Mouse (Mus musculus): Measurements from ENCODE around the gene Osbp2. TPM values are rescaled to one million over a fixed set of nuclear protein-coding genes. Genes with fewer than 3 reads are reported as not detected.

Gene Osbp2
- polyA plus RNA-seq, 1 experiment: 0.52 TPM

DNA sequence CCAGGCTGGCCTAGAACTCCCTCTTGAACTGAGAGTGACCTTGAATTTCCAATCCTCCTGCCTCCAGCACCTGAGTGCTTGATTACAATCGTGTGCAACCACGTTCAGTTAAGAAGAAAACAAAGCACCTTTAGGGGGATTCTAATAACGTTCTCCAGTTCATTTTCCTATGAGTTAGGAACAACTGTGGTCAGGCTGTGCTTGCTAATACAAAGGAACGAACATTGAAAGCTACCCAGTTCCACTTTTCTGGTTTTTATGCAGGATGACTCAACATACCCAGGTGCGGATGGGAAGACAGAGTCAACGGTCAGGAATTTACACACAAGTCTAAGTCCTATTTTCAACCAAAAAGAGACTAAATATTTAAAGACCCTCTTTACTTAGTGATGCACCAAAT is 30.3 kb upstream of the Osbp2 start:
- no peaks in the 10 kb centered on the region for H3K36me3 ChIP-seq (ENCODE audit: control insufficient read depth, insufficient read depth, low read length)
- H3K27ac ChIP-seq (ENCODE audit: insufficient read depth, low read depth, low read length): no peak overlapping the region
- H3K27me3 ChIP-seq (ENCODE audit: control insufficient read depth, insufficient read depth, low read length): no peaks in the 10 kb centered on the region
- no peak overlapping the region for H3K4me3 ChIP-seq (ENCODE audit: low read depth, low read length)
- 81% methylated on average over 6 of the region's 6 CpGs for WGBS
- TF ChIP-seq POLR2A (IDR thresholded peaks at IDR 0.05; ENCODE audit: low read depth, low read length) (no peak), CTCF (IDR thresholded peaks at IDR 0.05; ENCODE audit: extremely low read depth, insufficient read length, insufficient replicate concordance, low read depth, low read length) (no peak)
- no peaks in the 10 kb centered on the region for H3K4me1 ChIP-seq (ENCODE audit: control insufficient read depth, insufficient read depth, insufficient read length, low read length)

DNA sequence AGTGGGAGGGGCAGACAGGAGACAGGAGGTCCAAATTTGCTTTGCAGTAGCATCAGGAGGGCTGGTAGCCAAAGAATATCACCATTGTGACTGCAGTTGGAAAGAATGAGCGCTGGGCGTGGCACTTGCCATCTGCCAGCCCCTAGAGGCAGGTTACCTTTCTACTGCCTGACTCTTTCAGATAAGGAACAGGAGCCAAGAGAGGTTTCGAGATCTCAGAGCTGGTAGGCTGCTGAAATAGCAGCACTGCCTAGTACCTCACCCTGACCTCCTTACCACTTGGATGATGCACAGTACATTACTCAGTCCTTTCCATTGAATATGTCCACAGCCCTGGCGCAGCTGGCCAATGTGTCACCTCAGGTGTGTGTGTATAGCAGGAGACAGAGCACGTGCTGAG is 23.6 kb upstream of the Osbp2 start:
- Histone ChIP-seq H3K27me3 (ENCODE audit: control insufficient read depth, insufficient read depth, low read length) (no peaks in the 10 kb centered on the region; the same call in 1 of the 2 replicates), H3K4me3 (ENCODE audit: low read depth, low read length) (no peak overlapping the region), H3K4me1 (ENCODE audit: control insufficient read depth, insufficient read depth, insufficient read length, low read length) (no peaks in the 10 kb centered on the region), H3K36me3 (ENCODE audit: control insufficient read depth, insufficient read depth, low read length) (no peaks in the 10 kb centered on the region), H3K27ac (ENCODE audit: insufficient read depth, low read depth, low read length) (no peak overlapping the region)
- 25% methylated on average over 5 of the region's 5 CpGs for WGBS
- TF ChIP-seq POLR2A (IDR thresholded peaks at IDR 0.05; ENCODE audit: low read depth, low read length) (no peak), CTCF (IDR thresholded peaks at IDR 0.05; ENCODE audit: extremely low read depth, insufficient read length, insufficient replicate concordance, low read depth, low read length) (no peak)

DNA sequence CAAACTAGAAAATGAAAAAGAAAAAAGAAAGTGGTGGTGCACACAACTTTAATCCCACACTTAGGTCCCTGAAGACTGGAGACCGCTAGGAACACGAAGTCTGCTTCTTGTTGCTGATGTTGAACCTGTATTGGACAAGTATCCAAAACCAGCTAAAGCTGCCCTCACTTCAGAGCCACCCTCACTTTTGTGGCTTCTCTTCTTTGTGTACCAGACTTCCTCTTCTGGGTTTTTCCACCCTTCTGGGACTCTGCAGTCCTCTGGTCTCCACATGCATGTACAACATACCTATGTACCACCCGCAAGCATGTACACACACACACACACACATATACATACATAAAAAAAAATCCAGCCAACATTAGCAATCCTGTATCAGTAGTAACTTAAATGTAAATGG is 20.0 kb upstream of the Osbp2 start:
- H3K27ac ChIP-seq (ENCODE audit: insufficient read depth, low read depth, low read length): no peak overlapping the region
- no peaks in the 10 kb centered on the region for H3K36me3 ChIP-seq (ENCODE audit: control insufficient read depth, insufficient read depth, low read length)
- H3K4me3 ChIP-seq (ENCODE audit: low read depth, low read length): no peak overlapping the region
- H3K27me3 ChIP-seq (ENCODE audit: control insufficient read depth, insufficient read depth, low read length): peaks cover 2% of the 10 kb centered on the region; the same call in 1 of the 2 replicates
- H3K4me1 ChIP-seq (ENCODE audit: control insufficient read depth, insufficient read depth, insufficient read length, low read length): no peaks in the 10 kb centered on the region
- TF ChIP-seq POLR2A (IDR thresholded peaks at IDR 0.05; ENCODE audit: low read depth, low read length): no peak
- TF ChIP-seq CTCF (IDR thresholded peaks at IDR 0.05; ENCODE audit: extremely low read depth, insufficient read length, insufficient replicate concordance, low read depth, low read length): no peak
- WGBS: 83% methylated on average over 3 of the region's 3 CpGs

DNA sequence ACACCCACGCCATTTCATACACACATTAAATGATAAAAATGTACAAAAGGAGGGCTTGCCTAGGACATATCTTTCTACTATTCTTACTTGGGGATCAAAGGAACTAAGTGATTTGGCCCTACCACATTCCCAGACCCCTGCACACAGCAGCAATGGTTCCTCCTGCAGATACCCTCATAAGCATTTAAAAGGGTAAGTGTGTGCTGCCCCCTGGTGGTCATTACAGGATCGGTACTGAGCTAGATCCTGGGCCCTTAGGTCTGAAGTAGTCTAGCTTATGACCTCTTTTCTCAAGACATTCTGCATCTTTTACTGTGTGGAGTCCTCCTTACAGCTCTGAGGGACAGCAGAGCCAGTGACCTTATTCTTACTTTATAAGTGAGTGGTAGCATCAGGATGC is 16.1 kb upstream of the Osbp2 start:
- no peak for TF ChIP-seq POLR2A (IDR thresholded peaks at IDR 0.05; ENCODE audit: low read depth, low read length)
- peak; percentile 59; the same call in 1 of the 2 replicates for TF ChIP-seq CTCF (IDR thresholded peaks at IDR 0.05; ENCODE audit: extremely low read depth, insufficient read length, insufficient replicate concordance, low read depth, low read length)
- H3K4me1 ChIP-seq (ENCODE audit: control insufficient read depth, insufficient read depth, insufficient read length, low read length): no peaks in the 10 kb centered on the region
- no peak overlapping the region for H3K4me3 ChIP-seq (ENCODE audit: low read depth, low read length)
- H3K27ac ChIP-seq (ENCODE audit: insufficient read depth, low read depth, low read length): no peak overlapping the region
- WGBS: 43% methylated on average over 2 of the region's 2 CpGs
- peaks cover 2% of the 10 kb centered on the region; the same call in 1 of the 2 replicates for H3K27me3 ChIP-seq (ENCODE audit: control insufficient read depth, insufficient read depth, low read length)
- no peaks in the 10 kb centered on the region for H3K36me3 ChIP-seq (ENCODE audit: control insufficient read depth, insufficient read depth, low read length)

DNA sequence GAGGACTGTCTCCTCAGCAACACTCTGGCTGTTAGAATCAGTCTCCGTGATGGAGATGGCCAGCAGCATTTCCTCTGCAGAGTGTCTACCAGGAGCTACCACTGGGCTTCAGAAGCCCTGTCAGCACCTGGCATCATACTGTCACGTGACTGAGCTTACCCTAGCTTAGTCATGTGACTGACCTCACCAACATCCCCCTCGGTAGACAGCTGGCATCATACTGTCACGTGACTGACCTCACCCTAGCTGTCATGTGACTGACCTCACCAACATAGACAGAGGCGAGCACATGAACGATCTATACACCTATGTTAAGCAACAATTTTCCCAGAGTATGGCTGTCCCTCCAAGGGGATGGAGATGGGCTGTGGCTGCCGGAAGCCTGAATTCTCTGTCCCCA is 15.0 kb upstream of the Osbp2 start:
- no peak overlapping the region for H3K27ac ChIP-seq (ENCODE audit: insufficient read depth, low read depth, low read length)
- no peaks in the 10 kb centered on the region for H3K36me3 ChIP-seq (ENCODE audit: control insufficient read depth, insufficient read depth, low read length)
- WGBS: 49% methylated on average over 7 of the region's 7 CpGs
- H3K4me3 ChIP-seq (ENCODE audit: low read depth, low read length): no peak overlapping the region
- TF ChIP-seq POLR2A (IDR thresholded peaks at IDR 0.05; ENCODE audit: low read depth, low read length) (no peak), CTCF (IDR thresholded peaks at IDR 0.05; ENCODE audit: extremely low read depth, insufficient read length, insufficient replicate concordance, low read depth, low read length) (no peak)
- H3K4me1 ChIP-seq (ENCODE audit: control insufficient read depth, insufficient read depth, insufficient read length, low read length): no peaks in the 10 kb centered on the region
- peaks cover 2% of the 10 kb centered on the region; the same call in 1 of the 2 replicates for H3K27me3 ChIP-seq (ENCODE audit: control insufficient read depth, insufficient read depth, low read length)

DNA sequence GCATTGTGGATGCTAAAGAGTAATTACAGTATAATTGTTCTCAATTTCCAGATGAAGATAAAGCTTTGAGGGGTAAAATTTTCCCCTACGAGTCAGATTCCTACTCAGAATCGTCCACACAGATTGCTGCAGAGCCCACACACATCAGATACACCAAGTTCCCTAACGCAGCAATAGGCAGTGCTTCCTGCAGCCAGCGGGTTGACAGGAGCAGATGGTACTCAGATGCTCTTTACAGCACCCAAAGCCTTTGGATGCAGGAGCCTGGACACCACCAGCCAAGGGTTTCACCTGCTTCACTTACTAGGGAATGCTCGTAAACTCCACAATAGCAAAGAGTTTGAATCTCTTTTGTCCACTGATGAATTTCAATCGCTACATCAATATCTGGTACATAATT is 12.7 kb upstream of the Osbp2 start:
- 83% methylated on average over 6 of the region's 6 CpGs for WGBS
- TF ChIP-seq CTCF (IDR thresholded peaks at IDR 0.05; ENCODE audit: extremely low read depth, insufficient read length, insufficient replicate concordance, low read depth, low read length) (no peak), POLR2A (IDR thresholded peaks at IDR 0.05; ENCODE audit: low read depth, low read length) (no peak)
- no peaks in the 10 kb centered on the region for H3K36me3 ChIP-seq (ENCODE audit: control insufficient read depth, insufficient read depth, low read length)
- H3K4me1 ChIP-seq (ENCODE audit: control insufficient read depth, insufficient read depth, insufficient read length, low read length): no peaks in the 10 kb centered on the region
- no peak overlapping the region for H3K27ac ChIP-seq (ENCODE audit: insufficient read depth, low read depth, low read length)
- no peak overlapping the region for H3K4me3 ChIP-seq (ENCODE audit: low read depth, low read length)
- no peaks in the 10 kb centered on the region; the same call in 1 of the 2 replicates for H3K27me3 ChIP-seq (ENCODE audit: control insufficient read depth, insufficient read depth, low read length)

DNA sequence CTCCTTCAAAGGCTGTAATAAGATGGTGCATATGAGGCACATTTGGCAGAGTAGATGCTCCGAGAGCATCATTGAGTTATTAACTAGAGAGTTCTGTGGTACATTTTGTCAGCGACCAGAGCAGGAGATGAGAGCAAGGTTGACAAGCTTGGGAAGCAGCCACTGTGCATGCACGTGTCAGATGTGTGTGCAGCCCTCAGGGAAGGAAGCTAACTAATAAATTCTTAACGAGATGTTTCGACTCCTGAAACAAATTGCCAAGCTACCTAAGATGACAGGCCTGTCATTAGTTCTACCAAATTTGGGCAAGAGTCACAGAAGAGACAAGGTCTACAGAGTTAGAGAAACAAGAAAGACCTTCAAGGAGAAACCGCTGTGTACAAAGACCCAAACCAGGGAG is 640 bp upstream of the Osbp2 start:
- TF ChIP-seq CTCF (IDR thresholded peaks at IDR 0.05; ENCODE audit: extremely low read depth, insufficient read length, insufficient replicate concordance, low read depth, low read length) (no peak), POLR2A (IDR thresholded peaks at IDR 0.05; ENCODE audit: low read depth, low read length) (no peak)
- 27% methylated on average over 6 of the region's 6 CpGs for WGBS

More for the DNA sequence above, 640 bp upstream of the Osbp2 start:
- Histone ChIP-seq H3K27me3 (ENCODE audit: control insufficient read depth, insufficient read depth, low read length) (peaks cover 13% of the 10 kb centered on the region; the same call in 1 of the 2 replicates), H3K4me3 (ENCODE audit: low read depth, low read length) (no peak overlapping the region), H3K27ac (ENCODE audit: insufficient read depth, low read depth, low read length) (no peak overlapping the region), H3K36me3 (ENCODE audit: control insufficient read depth, insufficient read depth, low read length) (no peaks in the 10 kb centered on the region), H3K4me1 (ENCODE audit: control insufficient read depth, insufficient read depth, insufficient read length, low read length) (peaks cover 12% of the 10 kb centered on the region)

All from small intestine, adult 2 months (tissue).